Mouse (Mus musculus): ENCODE data around the gene Slc22a17. TPM values are rescaled to one million over a fixed set of nuclear protein-coding genes. Genes with fewer than 3 reads are reported as not detected.
"Not testable (repeated sequence)": the region's sequence is repeated elsewhere in the genome, so short reads cannot be mapped to it uniquely, and the experiment has no call there.

The Slc22a17 gene
- polyA plus RNA-seq, 1 experiment from 2014 or later = 275 TPM

GRCm38 (mm10) chr14:54954474-54954873, 41.5 kb upstream of the Slc22a17 start:
- Histone ChIP-seq H3K4me3 (ENCODE audit: low read length) (no peak overlapping the region), H3K36me3 (ENCODE audit: control insufficient read depth, insufficient read depth, low read length) (no peaks in the 10 kb centered on the region), H3K9ac (ENCODE audit: low read depth, low read length) (no peak overlapping the region), H3K27me3 (replicated peaks; ENCODE audit: control insufficient read depth, insufficient read depth, low read length) (no peaks in the 10 kb centered on the region), H3K4me1 (ENCODE audit: control insufficient read depth, insufficient read depth, low read depth, low read length) (no peaks in the 10 kb centered on the region), H3K27ac (ENCODE audit: low read depth, low read length) (no peak overlapping the region), H3K9me3 (ENCODE audit: control insufficient read depth, low read length) (no peaks in the 10 kb centered on the region), H3K4me2 (ENCODE audit: low read length) (no peak overlapping the region)
- no peak for ATAC-seq
- 84% methylated on average over 3 of the region's 3 CpGs for WGBS

- Histone ChIP-seq H3K27ac (ENCODE audit: low read depth, low read length) (no peak overlapping the region), H3K27me3 (replicated peaks; ENCODE audit: control insufficient read depth, insufficient read depth, low read length) (no peaks in the 10 kb centered on the region), H3K9ac (ENCODE audit: low read depth, low read length) (no peak overlapping the region), H3K4me3 (ENCODE audit: low read length) (no peak overlapping the region), H3K4me2 (ENCODE audit: low read length) (no peak overlapping the region), H3K9me3 (ENCODE audit: control insufficient read depth, low read length) (no peaks in the 10 kb centered on the region), H3K4me1 (ENCODE audit: control insufficient read depth, insufficient read depth, low read depth, low read length) (no peaks in the 10 kb centered on the region), H3K36me3 (ENCODE audit: control insufficient read depth, insufficient read depth, low read length) (no peaks in the 10 kb centered on the region)
- ATAC-seq = no peak
- WGBS = 94% methylated on average over 8 of the region's 8 CpGs
These were observed 40.8 kb upstream of the Slc22a17 start for GRCm38 (mm10) chr14:54953664-54954206.

GRCm38 (mm10) chr14:54951587-54951986, 38.7 kb upstream of the Slc22a17 start:
- ATAC-seq = no peak
- WGBS = 90% methylated on average over 6 of the region's 6 CpGs

GRCm38 (mm10) chr14:54950493-54950892, 37.6 kb upstream of the Slc22a17 start:
- Histone ChIP-seq H3K4me3 (ENCODE audit: low read length) (no peak overlapping the region), H3K27ac (ENCODE audit: low read depth, low read length) (no peak overlapping the region), H3K4me2 (ENCODE audit: low read length) (no peak overlapping the region), H3K4me1 (ENCODE audit: control insufficient read depth, insufficient read depth, low read depth, low read length) (no peaks in the 10 kb centered on the region), H3K36me3 (ENCODE audit: control insufficient read depth, insufficient read depth, low read length) (no peaks in the 10 kb centered on the region), H3K27me3 (replicated peaks; ENCODE audit: control insufficient read depth, insufficient read depth, low read length) (no peaks in the 10 kb centered on the region), H3K9ac (ENCODE audit: low read depth, low read length) (no peak overlapping the region), H3K9me3 (ENCODE audit: control insufficient read depth, low read length) (no peaks in the 10 kb centered on the region)
- ATAC-seq = no peak
- 64% methylated on average over 12 of the region's 12 CpGs for WGBS

More at GRCm38 (mm10) chr14:54951587-54951986, 38.7 kb upstream of the Slc22a17 start:
- H3K9me3 ChIP-seq (ENCODE audit: control insufficient read depth, low read length) = no peaks in the 10 kb centered on the region
- no peaks in the 10 kb centered on the region for H3K27me3 ChIP-seq (replicated peaks; ENCODE audit: control insufficient read depth, insufficient read depth, low read length)
- no peak overlapping the region for H3K4me2 ChIP-seq (ENCODE audit: low read length)
- H3K27ac ChIP-seq (ENCODE audit: low read depth, low read length) = no peak overlapping the region
- no peak overlapping the region for H3K4me3 ChIP-seq (ENCODE audit: low read length)
- H3K9ac ChIP-seq (ENCODE audit: low read depth, low read length) = no peak overlapping the region
- H3K36me3 ChIP-seq (ENCODE audit: control insufficient read depth, insufficient read depth, low read length) = no peaks in the 10 kb centered on the region
- no peaks in the 10 kb centered on the region for H3K4me1 ChIP-seq (ENCODE audit: control insufficient read depth, insufficient read depth, low read depth, low read length)

GRCm38 (mm10) chr14:54948781-54949180, 35.8 kb upstream of the Slc22a17 start:
- no peak overlapping the region for H3K4me3 ChIP-seq (ENCODE audit: low read length)
- H3K4me2 ChIP-seq (ENCODE audit: low read length) = no peak overlapping the region
- WGBS = 87% methylated on average over 9 of the region's 9 CpGs
- H3K4me1 ChIP-seq (ENCODE audit: control insufficient read depth, insufficient read depth, low read depth, low read length) = no peaks in the 10 kb centered on the region
- no peak overlapping the region for H3K27ac ChIP-seq (ENCODE audit: low read depth, low read length)
- H3K27me3 ChIP-seq (replicated peaks; ENCODE audit: control insufficient read depth, insufficient read depth, low read length) = no peaks in the 10 kb centered on the region
- H3K9ac ChIP-seq (ENCODE audit: low read depth, low read length) = no peak overlapping the region
- no peak for ATAC-seq
- H3K36me3 ChIP-seq (ENCODE audit: control insufficient read depth, insufficient read depth, low read length) = no peaks in the 10 kb centered on the region
- H3K9me3 ChIP-seq (ENCODE audit: control insufficient read depth, low read length) = no peaks in the 10 kb centered on the region

GRCm38 (mm10) chr14:54947008-54947407, 34.1 kb upstream of the Slc22a17 start:
- not testable (repeated sequence) for H3K4me1 ChIP-seq (ENCODE audit: control insufficient read depth, insufficient read depth, low read depth, low read length)

GRCm38 (mm10) chr14:54945975-54946704, 33.2 kb upstream of the Slc22a17 start:
- Histone ChIP-seq H3K4me2 (ENCODE audit: low read length) (no peak overlapping the region), H3K4me1 (ENCODE audit: control insufficient read depth, insufficient read depth, low read depth, low read length) (no peaks in the 10 kb centered on the region), H3K9ac (ENCODE audit: low read depth, low read length) (no peak overlapping the region), H3K27ac (ENCODE audit: low read depth, low read length) (no peak overlapping the region), H3K27me3 (replicated peaks; ENCODE audit: control insufficient read depth, insufficient read depth, low read length) (no peaks in the 10 kb centered on the region), H3K9me3 (ENCODE audit: control insufficient read depth, low read length) (no peaks in the 10 kb centered on the region), H3K4me3 (ENCODE audit: low read length) (no peak overlapping the region), H3K36me3 (ENCODE audit: control insufficient read depth, insufficient read depth, low read length) (no peaks in the 10 kb centered on the region)
- ATAC-seq = no peak
- 82% methylated on average over 19 of the region's 19 CpGs for WGBS

More at GRCm38 (mm10) chr14:54947008-54947407, 34.1 kb upstream of the Slc22a17 start:
- not testable (repeated sequence) for H3K9me3 ChIP-seq (ENCODE audit: control insufficient read depth, low read length); H3K9ac ChIP-seq (ENCODE audit: low read depth, low read length); H3K27me3 ChIP-seq (replicated peaks; ENCODE audit: control insufficient read depth, insufficient read depth, low read length); H3K4me3 ChIP-seq (ENCODE audit: low read length); H3K36me3 ChIP-seq (ENCODE audit: control insufficient read depth, insufficient read depth, low read length); H3K4me2 ChIP-seq (ENCODE audit: low read length); H3K27ac ChIP-seq (ENCODE audit: low read depth, low read length); ATAC-seq
- 82% methylated on average over 10 of the region's 11 CpGs for WGBS

- H3K9me3 ChIP-seq (ENCODE audit: control insufficient read depth, low read length) = no peaks in the 10 kb centered on the region
- 78% methylated on average over 2 of the region's 2 CpGs for WGBS
- no peak for ATAC-seq
These were observed 32.0 kb upstream of the Slc22a17 start for GRCm38 (mm10) chr14:54944939-54945338.

GRCm38 (mm10) chr14:54943971-54944370, 31.0 kb upstream of the Slc22a17 start:
- Histone ChIP-seq H3K27ac (ENCODE audit: low read depth, low read length) (no peak overlapping the region), H3K36me3 (ENCODE audit: control insufficient read depth, insufficient read depth, low read length) (no peaks in the 10 kb centered on the region), H3K4me3 (ENCODE audit: low read length) (no peak overlapping the region), H3K27me3 (replicated peaks; ENCODE audit: control insufficient read depth, insufficient read depth, low read length) (no peaks in the 10 kb centered on the region; the same call in 1 of the 2 replicates), H3K4me2 (ENCODE audit: low read length) (no peak overlapping the region), H3K9ac (ENCODE audit: low read depth, low read length) (no peak overlapping the region), H3K9me3 (ENCODE audit: control insufficient read depth, low read length) (no peaks in the 10 kb centered on the region), H3K4me1 (ENCODE audit: control insufficient read depth, insufficient read depth, low read depth, low read length) (no peaks in the 10 kb centered on the region)
- whole genome bisulfite sequencing = 96% methylated on average over 7 of the region's 7 CpGs
- no peak for ATAC-seq

More at GRCm38 (mm10) chr14:54944939-54945338, 32.0 kb upstream of the Slc22a17 start:
- Histone ChIP-seq H3K27me3 (replicated peaks; ENCODE audit: control insufficient read depth, insufficient read depth, low read length) (no peaks in the 10 kb centered on the region), H3K4me1 (ENCODE audit: control insufficient read depth, insufficient read depth, low read depth, low read length) (no peaks in the 10 kb centered on the region), H3K9ac (ENCODE audit: low read depth, low read length) (no peak overlapping the region), H3K4me2 (ENCODE audit: low read length) (no peak overlapping the region), H3K36me3 (ENCODE audit: control insufficient read depth, insufficient read depth, low read length) (no peaks in the 10 kb centered on the region), H3K4me3 (ENCODE audit: low read length) (no peak overlapping the region), H3K27ac (ENCODE audit: low read depth, low read length) (no peak overlapping the region)
